Mouse (Mus musculus): ENCODE data around the gene Cdh26. TPM values are rescaled to one million over a fixed set of nuclear protein-coding genes. Genes with fewer than 3 reads are reported as not detected.

The Cdh26 gene
- total and polyA plus RNA-seq, 3 experiments = not detected

DNA sequence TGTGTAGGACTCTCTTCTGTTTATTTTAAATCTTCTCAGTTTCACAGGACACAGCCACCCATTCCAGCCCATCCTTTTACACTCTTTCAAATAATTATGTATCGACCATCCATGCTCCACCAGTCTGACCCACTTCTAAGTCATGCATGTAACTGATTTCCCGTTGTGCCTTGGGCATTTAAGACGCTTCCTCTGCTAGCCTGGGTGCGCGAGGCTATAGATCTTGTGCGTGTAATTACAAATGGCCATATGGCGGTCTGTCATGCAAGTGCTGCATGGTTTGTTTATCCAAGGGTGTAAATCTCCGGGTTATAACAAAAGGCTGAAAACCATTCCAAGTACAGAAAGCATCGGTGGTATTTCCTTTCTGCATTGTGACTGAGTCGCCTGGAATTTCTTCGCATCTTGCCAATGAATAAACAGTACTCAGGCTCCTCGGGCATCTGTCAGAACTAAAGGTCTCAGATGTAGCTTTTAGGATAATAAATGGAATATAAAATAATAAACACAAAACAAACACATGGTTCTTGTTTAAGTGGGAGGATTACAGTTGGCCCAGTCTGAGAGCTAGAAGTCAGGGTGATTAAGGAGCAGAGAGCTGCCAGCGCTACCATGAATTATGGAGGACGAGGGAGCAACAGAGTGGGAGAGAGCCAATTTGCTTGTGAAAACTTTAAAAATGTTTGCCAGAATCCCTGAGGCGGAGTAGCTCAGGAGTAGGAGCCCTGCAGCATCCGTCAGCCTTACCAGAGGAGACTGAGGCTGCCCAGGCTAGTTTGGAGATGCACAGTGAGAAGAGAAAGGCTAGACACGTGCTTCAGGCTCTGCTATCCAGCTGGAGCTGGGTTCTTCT lies 24.6 kb downstream of the Cdh26 start:
- no peaks in the 10 kb centered on the region for H3K4me1 ChIP-seq (ENCODE audit: control insufficient read depth in 1 of 2, insufficient read depth in 2 of 2, low read length in 2 of 2)
- no peak overlapping the region for H3K4me3 ChIP-seq (ENCODE audit: control insufficient read depth in 1 of 2, insufficient read depth in 1 of 2, low read depth in 2 of 2, low read length in 2 of 2)
- H3K36me3 ChIP-seq (ENCODE audit: control insufficient read depth in 1 of 2, insufficient read depth in 2 of 2, low read length in 2 of 2) = no peaks in the 10 kb centered on the region
- H3K27ac ChIP-seq (ENCODE audit: control insufficient read depth, low read depth, low read length) = no peak overlapping the region
- H3K9me3 ChIP-seq (replicated peaks; ENCODE audit: insufficient read depth, low read length) = no peaks in the 10 kb centered on the region; the same call in 1 of the 2 replicates
- H3K27me3 ChIP-seq (ENCODE audit: control insufficient read depth in 1 of 2, insufficient read depth in 2 of 2, low read length in 2 of 2) = no peaks in the 10 kb centered on the region
- H3K9ac ChIP-seq (ENCODE audit: control insufficient read depth, low read depth, low read length, poor library complexity, severe bottlenecking) = no peak overlapping the region
- DNase-seq (ENCODE audit: low read depth, low spot score) = no peak
- H3K79me2 ChIP-seq (ENCODE audit: control insufficient read depth, insufficient read depth, low read length, poor library complexity) = no peaks in the 10 kb centered on the region
- TF ChIP-seq HCFC1 (IDR thresholded peaks at IDR 0.05; ENCODE audit: low read depth, low read length) = no peak
- no peak for TF ChIP-seq RAD21 (IDR thresholded peaks at IDR 0.05; ENCODE audit: low read depth, low read length)
- TF ChIP-seq JUND (IDR thresholded peaks at IDR 0.05; ENCODE audit: low read depth, low read length) = no peak
- no peak for TF ChIP-seq E2F4 (IDR thresholded peaks at IDR 0.05; ENCODE audit: borderline replicate concordance, low read depth, low read length)
- TF ChIP-seq UBTF (IDR thresholded peaks at IDR 0.05; ENCODE audit: borderline replicate concordance, insufficient read depth, low read depth, low read length) = no peak
- TF ChIP-seq TBP (IDR thresholded peaks at IDR 0.05; ENCODE audit: low read depth, low read length) = no peak
- TF ChIP-seq ZMIZ1 (IDR thresholded peaks at IDR 0.05; ENCODE audit: low read depth, low read length) = no peak
- TF ChIP-seq POLR2AphosphoS2 (IDR thresholded peaks at IDR 0.05; ENCODE audit: low read length) = no peak
- no peak for TF ChIP-seq CHD1 (IDR thresholded peaks at IDR 0.05; ENCODE audit: low read depth, low read length)
- TF ChIP-seq GABPA (IDR thresholded peaks at IDR 0.05; ENCODE audit: low read depth, low read length) = no peak
- no peak for TF ChIP-seq MAFK (IDR thresholded peaks at IDR 0.05; ENCODE audit: borderline replicate concordance, low read depth, low read length)
- TF ChIP-seq BHLHE40 (IDR thresholded peaks at IDR 0.05; ENCODE audit: borderline replicate concordance, low read depth, low read length) = no peak
- TF ChIP-seq POLR2A (IDR thresholded peaks at IDR 0.05; ENCODE audit: control insufficient read depth in 1 of 2, insufficient read depth in 1 of 2, low read depth in 1 of 2, low read length in 2 of 2, poor library complexity in 1 of 2) = no peak
- TF ChIP-seq MEF2A (IDR thresholded peaks at IDR 0.05; ENCODE audit: extremely low read depth, insufficient replicate concordance, low read depth, low read length, poor library complexity, severe bottlenecking) = no peak

DNA sequence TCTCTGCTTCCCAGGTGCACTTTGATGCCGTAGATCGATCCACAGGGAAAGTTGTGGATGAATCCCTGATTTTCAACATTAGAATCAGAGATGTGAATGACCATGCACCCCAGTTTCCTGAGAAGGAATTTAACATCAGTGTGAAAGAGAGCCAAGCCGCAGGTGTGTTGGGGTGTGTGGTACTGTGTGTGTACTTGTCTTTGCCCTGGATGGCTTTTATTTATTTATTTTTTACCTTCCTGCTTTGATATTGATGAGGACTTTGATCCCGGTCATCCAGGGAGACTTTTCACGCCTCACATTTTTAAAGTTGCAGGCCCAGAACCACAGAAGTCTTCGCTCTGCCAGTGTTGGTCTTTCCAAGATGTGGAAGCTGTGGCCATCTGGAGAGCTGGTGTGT lies 27.1 kb downstream of the Cdh26 start:
- TF ChIP-seq USF1 (IDR thresholded peaks at IDR 0.05; ENCODE audit: low read depth, low read length) = no peak
- no peak for TF ChIP-seq ETS1 (IDR thresholded peaks at IDR 0.05; ENCODE audit: low read depth, low read length)
- no peak for TF ChIP-seq ZC3H11A (IDR thresholded peaks at IDR 0.05; ENCODE audit: low read depth, low read length)
- TF ChIP-seq SMC3 (IDR thresholded peaks at IDR 0.05; ENCODE audit: low read depth, low read length) = no peak
- TF ChIP-seq HCFC1 (IDR thresholded peaks at IDR 0.05; ENCODE audit: low read depth, low read length) = no peak
- TF ChIP-seq GABPA (IDR thresholded peaks at IDR 0.05; ENCODE audit: low read depth, low read length) = no peak
- TF ChIP-seq RCOR1 (IDR thresholded peaks at IDR 0.05; ENCODE audit: low read depth, low read length) = no peak
- TF ChIP-seq MAX (IDR thresholded peaks at IDR 0.05; ENCODE audit: low read length) = no peak
- no peak for TF ChIP-seq POLR2AphosphoS5 (IDR thresholded peaks at IDR 0.05; ENCODE audit: borderline replicate concordance, low read depth, low read length)
- TF ChIP-seq CHD2 (IDR thresholded peaks at IDR 0.05; ENCODE audit: low read length) = no peak
- TF ChIP-seq TCF12 (IDR thresholded peaks at IDR 0.05; ENCODE audit: low read depth, low read length) = no peak
- no peak for TF ChIP-seq GATA1 (IDR thresholded peaks at IDR 0.05; ENCODE audit: low read depth, low read length)
- TF ChIP-seq MXI1 (IDR thresholded peaks at IDR 0.05; ENCODE audit: low read depth, low read length) = no peak
- TF ChIP-seq BHLHE40 (IDR thresholded peaks at IDR 0.05; ENCODE audit: borderline replicate concordance, low read depth, low read length) = no peak
- TF ChIP-seq ELF1 (IDR thresholded peaks at IDR 0.05; ENCODE audit: low read depth, low read length) = no peak
- TF ChIP-seq UBTF (IDR thresholded peaks at IDR 0.05; ENCODE audit: borderline replicate concordance, insufficient read depth, low read depth, low read length) = no peak
- DNase-seq (ENCODE audit: low read depth, low spot score) = no peak
- no peak overlapping the region for H3K4me3 ChIP-seq (ENCODE audit: control insufficient read depth in 1 of 2, insufficient read depth in 1 of 2, low read depth in 2 of 2, low read length in 2 of 2)
- no peaks in the 10 kb centered on the region for H3K36me3 ChIP-seq (ENCODE audit: control insufficient read depth in 1 of 2, insufficient read depth in 2 of 2, low read length in 2 of 2)
- no peak overlapping the region for H3K9ac ChIP-seq (ENCODE audit: control insufficient read depth, low read depth, low read length, poor library complexity, severe bottlenecking)
- H3K27ac ChIP-seq (ENCODE audit: control insufficient read depth, low read depth, low read length) = no peak overlapping the region
- no peaks in the 10 kb centered on the region for H3K4me1 ChIP-seq (ENCODE audit: control insufficient read depth in 1 of 2, insufficient read depth in 2 of 2, low read length in 2 of 2)
- H3K9me3 ChIP-seq (replicated peaks; ENCODE audit: insufficient read depth, low read length) = no peaks in the 10 kb centered on the region; the same call in 1 of the 2 replicates
- H3K27me3 ChIP-seq (ENCODE audit: control insufficient read depth in 1 of 2, insufficient read depth in 2 of 2, low read length in 2 of 2) = no peaks in the 10 kb centered on the region
- H3K79me2 ChIP-seq (ENCODE audit: control insufficient read depth, insufficient read depth, low read length, poor library complexity) = no peaks in the 10 kb centered on the region

All from MEL (cell line).